Mouse (Mus musculus) liver, embryonic 14.5 days (tissue): ENCODE results near the gene Gstt4. TPM values are rescaled to one million over a fixed set of nuclear protein-coding genes. Genes with fewer than 3 reads are reported as not detected.

ENCODE experiments used
- ATAC-seq: fragments of 200-750 bp; cut with Nextera tagmentation; 2 replicates; pipeline ENCODE4 v1.8.0; 2017; ENCODE audit warnings: moderate number of reproducible peaks, mild to moderate bottlenecking, moderate library complexity; ENCODE audit not compliant: insufficient read depth
- DNase-seq, 3 experiments: peaks; one replicate each; pipeline ENCODE4 v3.0.0-alpha.2; 2012 to 2013; ENCODE audit warnings: low read depth in 3 of 3, low spot score in 3 of 3
- H3K27ac ChIP-seq: fragments of 300-500 bp; sonication (generic); 2 replicates; pipeline ENCODE4 v1.5.1; 2014; ENCODE audit warnings: moderate library complexity, mild to moderate bottlenecking, control low read depth, inconsistent platforms
- H3K27me3 ChIP-seq: fragments of 300-500 bp; sonication (generic); 2 replicates; pipeline ENCODE4 v1.6.1; 2014; ENCODE audit warnings: mild to moderate bottlenecking, low read length, moderate library complexity; ENCODE audit not compliant: control insufficient read depth, insufficient read depth
- H3K36me3 ChIP-seq: fragments of 300-500 bp; sonication (generic); replicated peaks from 2 replicates; pipeline ENCODE4 v1.6.1; 2014; ENCODE audit warnings: low read depth; ENCODE audit not compliant: control insufficient read depth, insufficient read depth
- H3K4me1 ChIP-seq, 2 experiments: fragments of 200-500 bp in 1 of 2; fragments of 300-500 bp in 1 of 2; sonication (generic) in 1 of 2; replicated peaks; 2 replicates each; pipeline ENCODE4 v1.6.1; 2012 to 2014; ENCODE audit warnings: antibody characterized with exemption in 1 of 2, inconsistent platforms in 1 of 2, low read length in 1 of 2; ENCODE audit not compliant: control insufficient read depth in 2 of 2, insufficient read depth in 2 of 2
- H3K4me2 ChIP-seq: fragments of 300-500 bp; sonication (generic); 2 replicates; pipeline ENCODE4 v1.6.1; 2014; ENCODE audit warnings: low read depth, mild to moderate bottlenecking, control low read depth, moderate library complexity
- H3K4me3 ChIP-seq, 2 experiments: fragments of 200-500 bp in 1 of 2; fragments of 300-500 bp in 1 of 2; sonication (generic) in 1 of 2; 2 replicates each; pipeline ENCODE4 v1.5.1; 2012 to 2014; ENCODE audit warnings: low read depth in 2 of 2, low read length in 2 of 2, mild to moderate bottlenecking in 2 of 2, control low read depth in 1 of 2, inconsistent platforms in 1 of 2, moderate library complexity in 1 of 2; ENCODE audit not compliant: insufficient read depth in 1 of 2
- H3K9ac ChIP-seq: fragments of 300-500 bp; sonication (generic); replicated peaks from 2 replicates; pipeline ENCODE4 v1.6.1; 2014; ENCODE audit warnings: mild to moderate bottlenecking, control low read depth, moderate library complexity
- H3K9me3 ChIP-seq: fragments of 300-500 bp; sonication (generic); 2 replicates; pipeline ENCODE4 v1.6.1; 2016; ENCODE audit warnings: low read length, mixed read lengths; ENCODE audit not compliant: control insufficient read depth
- CTCF ChIP-seq: IDR thresholded peaks from 2 replicates; pipeline ENCODE4 v1.5.1; 2016; ENCODE audit warnings: antibody characterized with exemption, low read depth, control low read depth
- EP300 ChIP-seq: IDR thresholded peaks from 2 replicates; pipeline ENCODE4 v1.6.1; 2016; ENCODE audit warnings: antibody characterized with exemption, low read depth
- WGBS: fragments of 180-500 bp; shearing (Covaris S2); extraction: QIAGEN DNeasy Blood & Tissue Kit; methylation state at CpG from one replicate; pipeline ENCODE4 v1.1.7; 2014; ENCODE audit not compliant: insufficient replicate concordance; 5-methylcytosine and 5-hydroxymethylcytosine counted together
- polyA plus RNA-seq, 2 experiments: library from polyadenylated mRNA; depleted of rRNA in 1 of 2; stranded (reverse) in 1 of 2; unstranded in 1 of 2; fragments of >200 nt; fragmentation: Nextera tagmentation in 1 of 2; extraction: Ambion mirVana in 1 of 2; gene quantifications; 2 replicates each; pipeline versions ENCODE4 v1.2.1 to v1.2.3; 2012 to 2014

Gstt4 gene
- polyA plus RNA-seq, 2 experiments = 0.10 TPM; not detected in 1

DNA sequence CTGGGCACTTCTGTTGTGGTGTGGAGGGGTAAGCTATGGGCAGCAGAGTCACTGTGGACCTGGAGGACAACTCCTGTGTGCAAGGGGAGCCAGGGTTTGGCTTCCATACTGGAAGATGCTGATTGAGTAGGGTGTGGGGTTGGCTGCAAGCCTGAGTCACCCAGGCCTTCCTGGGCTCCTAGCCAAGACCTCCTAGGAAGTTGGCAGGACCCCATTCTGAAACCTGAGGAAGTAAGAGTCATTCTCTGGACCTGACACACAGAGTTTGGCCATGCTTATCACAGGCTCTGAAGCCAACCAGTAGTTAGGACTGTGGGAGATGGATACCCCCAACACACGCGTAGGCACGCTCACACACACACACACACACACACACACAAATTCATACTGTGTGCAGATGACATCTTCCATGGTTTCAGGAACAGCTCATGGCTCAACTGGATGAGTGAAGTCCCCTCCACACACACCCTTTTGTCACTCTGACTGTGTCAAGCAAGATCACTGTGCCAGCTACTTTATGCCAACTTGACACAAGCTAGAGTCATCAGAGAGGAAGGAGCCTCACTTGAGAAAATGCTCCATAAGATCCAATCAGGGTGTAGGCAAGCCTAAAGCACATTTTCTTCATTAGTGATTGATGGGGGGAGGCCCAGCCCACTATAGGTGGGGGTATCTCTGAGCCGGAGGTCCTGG, 5.5 kb upstream of the Gstt4 start:
- H3K9me3 ChIP-seq = no peaks in the 10 kb centered on the region
- no peak overlapping the region for H3K27ac ChIP-seq
- no peak overlapping the region for H3K4me2 ChIP-seq
- DNase-seq (no peak), ATAC-seq (no peak)
- H3K4me3 ChIP-seq = no peak overlapping the region
- no peaks in the 10 kb centered on the region for H3K27me3 ChIP-seq
- TF ChIP-seq EP300 = no peak
- no peak for TF ChIP-seq CTCF
- WGBS = 79% methylated on average over 4 of the region's 4 CpGs
- H3K36me3 ChIP-seq = no peaks in the 10 kb centered on the region
- H3K9ac ChIP-seq = no peak overlapping the region
- no peaks in the 10 kb centered on the region for H3K4me1 ChIP-seq

DNA sequence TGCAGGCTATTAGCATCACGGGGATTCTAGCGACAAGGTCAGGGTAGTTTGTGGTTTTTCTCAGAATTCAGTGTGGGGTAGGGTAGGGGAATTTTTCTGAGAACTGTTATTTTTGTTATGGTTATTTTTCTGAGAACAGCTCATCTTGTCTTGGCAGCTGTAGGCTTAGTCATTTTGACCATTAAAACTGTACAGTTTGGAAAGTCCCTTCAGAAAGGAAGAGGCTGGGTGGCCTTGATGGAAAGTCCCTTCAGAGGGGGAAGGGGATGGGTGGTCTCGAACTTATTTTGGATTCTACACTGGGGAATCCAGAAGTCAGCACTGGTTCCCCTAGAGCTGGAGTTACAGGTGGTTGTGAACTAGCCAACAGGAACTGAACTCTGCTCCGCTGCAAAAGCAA, 2.2 kb upstream of the Gstt4 start:
- no peaks in the 10 kb centered on the region for H3K36me3 ChIP-seq
- no peak overlapping the region for H3K27ac ChIP-seq
- TF ChIP-seq CTCF (no peak), EP300 (no peak)
- no peak overlapping the region for H3K9ac ChIP-seq
- H3K9me3 ChIP-seq = no peaks in the 10 kb centered on the region
- no peaks in the 10 kb centered on the region for H3K4me1 ChIP-seq
- H3K4me2 ChIP-seq = no peak overlapping the region
- no peak overlapping the region for H3K4me3 ChIP-seq
- ATAC-seq (no peak), DNase-seq (no peak)
- 53% methylated on average over 4 of the region's 4 CpGs for WGBS
- no peaks in the 10 kb centered on the region for H3K27me3 ChIP-seq

DNA sequence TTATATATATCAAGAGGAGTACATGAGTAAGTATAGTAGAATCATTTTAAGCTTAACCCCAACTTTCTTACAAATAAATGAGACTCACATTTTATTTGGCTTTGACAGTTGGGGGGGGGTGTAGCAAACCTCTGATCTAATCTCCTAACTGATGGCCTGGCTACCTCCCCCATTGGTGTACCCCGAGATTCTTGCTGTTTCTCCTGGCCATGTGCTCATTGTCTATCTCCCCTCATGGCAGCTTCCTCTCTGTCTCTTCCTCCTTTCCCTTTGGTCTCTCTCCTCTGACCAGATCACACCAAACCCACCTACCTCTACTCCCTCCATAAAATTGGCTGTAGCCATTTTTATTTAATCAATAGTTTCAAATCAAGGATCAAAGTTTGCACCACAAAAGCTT, 1.4 kb upstream of the Gstt4 start:
- ATAC-seq (no peak), DNase-seq (no peak)
- H3K27me3 ChIP-seq = no peaks in the 10 kb centered on the region
- H3K4me1 ChIP-seq = no peaks in the 10 kb centered on the region
- WGBS = 48% methylated on average over 1 of the region's 1 CpGs
- no peaks in the 10 kb centered on the region for H3K36me3 ChIP-seq
- no peak overlapping the region for H3K27ac ChIP-seq
- TF ChIP-seq EP300 (no peak), CTCF (no peak)
- H3K9ac ChIP-seq = no peak overlapping the region
- no peaks in the 10 kb centered on the region for H3K9me3 ChIP-seq
- no peak overlapping the region for H3K4me3 ChIP-seq
- H3K4me2 ChIP-seq = no peak overlapping the region

DNA sequence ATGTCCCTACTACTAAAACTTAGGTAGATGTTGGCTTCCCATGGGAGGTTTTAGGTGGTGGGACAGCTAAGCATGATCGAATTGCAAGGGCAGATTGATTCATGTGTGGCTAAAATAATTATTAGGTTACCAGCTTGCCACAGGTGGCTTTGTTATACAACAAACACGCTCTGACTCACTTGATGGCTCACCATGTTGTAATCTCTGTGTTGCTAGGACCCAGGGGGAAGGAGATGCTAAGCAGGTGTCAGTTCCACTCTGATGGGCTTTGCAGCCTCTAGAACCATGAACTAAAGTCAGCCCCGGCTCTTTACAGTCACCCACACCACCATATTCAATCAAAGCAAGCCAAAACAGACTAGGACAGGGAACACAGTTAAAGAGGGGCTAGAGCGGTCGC, 2.5 kb downstream of the Gstt4 start:
- no peak for TF ChIP-seq CTCF
- TF ChIP-seq EP300 = no peak
- Histone ChIP-seq H3K4me1 (no peaks in the 10 kb centered on the region), H3K9ac (no peak overlapping the region), H3K27me3 (no peaks in the 10 kb centered on the region), H3K9me3 (no peaks in the 10 kb centered on the region), H3K27ac (no peak overlapping the region), H3K36me3 (no peaks in the 10 kb centered on the region), H3K4me3 (no peak overlapping the region), H3K4me2 (no peak overlapping the region)
- no peak for DNase-seq
- WGBS = 66% methylated on average over 5 of the region's 5 CpGs
- ATAC-seq = no peak

DNA sequence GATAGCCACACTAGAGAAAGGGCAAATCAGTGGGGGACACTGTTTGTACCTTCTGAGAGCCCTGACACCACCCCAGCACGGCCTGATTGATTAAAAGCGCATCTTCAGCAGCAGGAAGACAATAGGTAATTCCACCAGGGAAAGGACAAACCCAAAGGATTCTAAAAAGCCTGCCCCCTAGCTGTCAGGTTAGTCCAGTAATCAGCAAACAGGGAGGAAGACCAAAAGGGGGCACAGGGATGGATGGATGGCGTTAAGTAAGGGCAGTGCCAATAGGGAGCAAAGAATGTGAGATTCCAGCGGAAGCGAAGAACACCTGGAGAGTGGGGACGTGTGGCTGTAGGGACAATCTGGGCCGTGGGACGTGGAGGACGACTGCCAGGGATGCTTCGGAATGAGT, 3.7 kb downstream of the Gstt4 start:
- DNase-seq = no peak
- Histone ChIP-seq H3K9ac (no peak overlapping the region), H3K9me3 (no peaks in the 10 kb centered on the region), H3K4me3 (no peak overlapping the region), H3K36me3 (no peaks in the 10 kb centered on the region), H3K27me3 (no peaks in the 10 kb centered on the region), H3K4me2 (no peak overlapping the region), H3K4me1 (no peaks in the 10 kb centered on the region), H3K27ac (no peak overlapping the region)
- 50% methylated on average over 10 of the region's 10 CpGs for WGBS
- TF ChIP-seq EP300 (no peak), CTCF (peak; percentile 46; the same call in 1 of the 2 replicates)
- ATAC-seq = no peak
